Mouse (Mus musculus) mesoderm, embryonic 11.5 days (tissue): ENCODE measurements at regions not wholly inside any gene's neighbourhood (a gene's known extent, or its start where the extent isn't known, plus 50 kb on each side); places are given as distances from the start of the nearest gene placed in this dataset.
"Not testable (repeated sequence)": the region's sequence is repeated elsewhere in the genome, so short reads cannot be mapped to it uniquely, and the experiment has no call there.

ENCODE experiments used
- DNase-seq: peaks from one replicate; pipeline ENCODE4 v3.0.0-alpha.2; 2012; ENCODE audit warnings: low read depth, low spot score

- DNase-seq: no peak
Measured at GRCm38 (mm10) chr9:41914611-41915010, 209.5 kb downstream of the Sorl1 start.

- DNase-seq: no peak
Measured at GRCm38 (mm10) chr9:41913911-41914310, 210.2 kb downstream of the Sorl1 start.

- peak; percentile 38 for DNase-seq
Measured at GRCm38 (mm10) chr9:41912482-41912881, 211.6 kb downstream of the Sorl1 start.

GRCm38 (mm10) chr9:41900606-41900974 is 223.5 kb downstream of the Sorl1 start:
- DNase-seq: no peak

- DNase-seq: no peak
Measured at GRCm38 (mm10) chr9:41899766-41900605, 224.1 kb downstream of the Sorl1 start.

GRCm38 (mm10) chr9:41895106-41895505 is 229.0 kb downstream of the Sorl1 start:
- no peak for DNase-seq

- DNase-seq: no peak
Measured at GRCm38 (mm10) chr9:41892841-41893240, 231.3 kb downstream of the Sorl1 start.

GRCm38 (mm10) chr9:41891206-41891605 is 232.9 kb downstream of the Sorl1 start:
- no peak for DNase-seq

- DNase-seq: peak; percentile 90
Measured at GRCm38 (mm10) chr9:41890273-41891141, 233.6 kb downstream of the Sorl1 start.

- no peak for DNase-seq
Measured at GRCm38 (mm10) chr9:41889568-41890272, 234.4 kb downstream of the Sorl1 start.

GRCm38 (mm10) chr9:41888616-41889150 is 235.4 kb downstream of the Sorl1 start:
- no peak for DNase-seq

GRCm38 (mm10) chr9:41886456-41886855 is 237.6 kb downstream of the Sorl1 start:
- DNase-seq: not testable (repeated sequence)

GRCm38 (mm10) chr9:41880457-41880856 is 243.6 kb downstream of the Sorl1 start:
- DNase-seq: no peak

- no peak for DNase-seq
Measured at GRCm38 (mm10) chr9:41879080-41879479, 245.0 kb downstream of the Sorl1 start.

GRCm38 (mm10) chr9:41861136-41861535 is 263.0 kb downstream of the Sorl1 start:
- DNase-seq: no peak

GRCm38 (mm10) chr9:41860681-41861080 is 263.4 kb downstream of the Sorl1 start:
- peak; percentile 81 for DNase-seq

- DNase-seq: no peak
Measured at GRCm38 (mm10) chr9:41859780-41860179, 264.3 kb downstream of the Sorl1 start.

GRCm38 (mm10) chr9:41852099-41852498 is 272.0 kb downstream of the Sorl1 start:
- DNase-seq: no peak

- no peak for DNase-seq
Measured at GRCm38 (mm10) chr9:41849628-41850326, 274.3 kb downstream of the Sorl1 start.

- DNase-seq: no peak
Measured at GRCm38 (mm10) chr9:41844616-41845015, 279.5 kb downstream of the Sorl1 start.
